In the genomic region with DNA sequence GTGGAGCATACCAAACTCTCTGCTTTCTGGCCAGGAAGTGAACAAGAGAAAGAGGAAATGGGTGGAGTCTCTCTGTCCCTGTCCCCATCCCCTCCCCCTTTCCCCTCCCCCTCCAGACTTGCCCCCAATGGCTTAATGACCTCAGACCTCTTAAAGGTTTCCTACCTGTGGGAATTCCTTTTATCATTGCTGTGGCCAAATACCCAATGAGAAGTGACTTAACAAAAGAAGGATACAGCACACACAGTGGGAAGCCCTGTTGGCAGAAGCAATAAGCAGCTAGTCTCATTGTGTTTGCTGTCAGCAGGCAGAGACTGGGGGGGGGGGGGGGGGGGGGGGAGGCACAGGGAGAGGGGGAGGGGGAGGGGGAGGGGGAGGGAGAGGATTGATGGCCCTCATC, we compare ENCODE assay signal across 23 mouse cellular contexts. TPM values are rescaled to one million over a fixed set of nuclear protein-coding genes. Genes with fewer than 3 reads are reported as not detected.
A peak's percentile ranks its signal among the peaks of the same experiment; 100 is the strongest.
DNase-seq lines count a peak whose midpoint lies in the region; TF ChIP-seq lines count a peak whose summit lies in the region.
"Had no signal": no experiment of that assay in that cellular context is flagged by ENCODE, and none has a peak within 500 bp of the region (broad histone marks: within the 10 kb centered on the region; RNA-seq: fewer than 3 reads in every experiment).

No protein-coding gene starts in this region.

- no peaks in the 10 kb centered on the region for H3K9me3 ChIP-seq in heart, embryonic 10.5 days
- H3K9me3 ChIP-seq: G1E had no signal

- no peak for TF ChIP-seq POLR2A in kidney, adult 2 months (IDR thresholded peaks at IDR 0.05; ENCODE audit: low read depth, low read length)

- TF ChIP-seq CTCF in kidney, adult 2 months (conservative IDR thresholded peaks at IDR 0.05; ENCODE audit: insufficient read depth, insufficient read length, low read depth, low read length) = no peak

- peak; percentile 31 for DNase-seq in heart, adult 11 months
- DNase-seq in heart, embryonic 10.5 days (ENCODE audit: low spot score) = no peak
- DNase-seq in ES-CJ7 (ENCODE audit: low read depth, low spot score) = peak; percentile 68
- DNase-seq in R1 (ENCODE audit: low read depth, low spot score) = peak; percentile 65
- DNase-seq in ZHBTc4 (ENCODE audit: low read depth, low spot score) = peak; percentile 2
- DNase-seq in cerebellum, adult 18-20 months = no peak
- DNase-seq in kidney, adult 2 months = no peak
- DNase-seq in embryo, embryonic 10.5 days (ENCODE audit: low spot score) = no peak
- DNase-seq: adrenal gland, adult 2 months; adrenal gland, adult 8-10 months; adrenal gland, postnatal 10 days; adrenal gland, postnatal 14 days; adrenal gland, postnatal 25 days; adrenal gland, postnatal 36 days; B cell, adult 2 months; cerebellum, adult 11 months; cerebellum, adult 11-12 months; cerebellum, adult 2 months; cerebellum, adult 8-10 months; cerebellum, adult 9-10 months had no signal

- H3K36me3 ChIP-seq in heart, embryonic 10.5 days = no peaks in the 10 kb centered on the region
- H3K36me3 ChIP-seq in kidney, adult 2 months (ENCODE audit: control insufficient read depth, insufficient read depth, low read length) = no peaks in the 10 kb centered on the region
- H3K36me3 ChIP-seq: G1E had no signal

- no peaks in the 10 kb centered on the region for H3K27me3 ChIP-seq in heart, embryonic 10.5 days (ENCODE audit: insufficient read depth, poor library complexity, severe bottlenecking)
- no peaks in the 10 kb centered on the region for H3K27me3 ChIP-seq in kidney, adult 2 months (replicated peaks; ENCODE audit: control insufficient read depth, insufficient read depth, low read length)
- H3K27me3 ChIP-seq: CH12.LX had no signal

- H3K27ac ChIP-seq in heart, embryonic 10.5 days = no peak overlapping the region
- H3K27ac ChIP-seq in kidney, adult 2 months (ENCODE audit: insufficient read depth, low read depth, low read length) = no peak overlapping the region

- no peak overlapping the region for H3K4me3 ChIP-seq in heart, embryonic 10.5 days
- H3K4me3 ChIP-seq in kidney, adult 2 months (ENCODE audit: insufficient read depth, low read depth, low read length) = no peak overlapping the region

- no peaks in the 10 kb centered on the region for H3K4me1 ChIP-seq in heart, embryonic 10.5 days
- H3K4me1 ChIP-seq in kidney, adult 2 months (ENCODE audit: control insufficient read depth, insufficient read depth, low read length) = no peaks in the 10 kb centered on the region

RNA-seq across cellular contexts. Expression of a gene that starts 35.4 kb away (rescaled TPM):
- polyA plus RNA-seq in heart, embryonic 10.5 days (2016; fragmentation: Nextera tagmentation; extraction: Ambion mirVana) = 0.32 and 1.7 TPM in 2 replicates
- polyA plus RNA-seq in kidney, adult 2 months (2012; rRNA removed) = 4.7 and 5.4 TPM in 2 replicates
- polyA plus RNA-seq: CD4-positive, CD25-positive, alpha-beta regulatory T cell, adult 4 months; G1E had no signal

Comparison
In these comparisons a context has a peak if more than half of its experiments do, and no peak if none do; other contexts are left out.
1. DNase-seq: peak in heart, adult 11 months (single experiment), ES-CJ7 (single experiment), R1 (single experiment) and ZHBTc4 (single experiment); none in heart, embryonic 10.5 days (single experiment), cerebellum, adult 18-20 months (0 of 2), kidney, adult 2 months (single experiment) and embryo, embryonic 10.5 days (single experiment).